Mouse (Mus musculus): ENCODE results near the gene Asic3. TPM values are rescaled to one million over a fixed set of nuclear protein-coding genes. Genes with fewer than 3 reads are reported as not detected.

Gene Asic3
- polyA plus RNA-seq (2012; ENCODE audit: low replicate concordance) = not detected in 2 replicates

DNA sequence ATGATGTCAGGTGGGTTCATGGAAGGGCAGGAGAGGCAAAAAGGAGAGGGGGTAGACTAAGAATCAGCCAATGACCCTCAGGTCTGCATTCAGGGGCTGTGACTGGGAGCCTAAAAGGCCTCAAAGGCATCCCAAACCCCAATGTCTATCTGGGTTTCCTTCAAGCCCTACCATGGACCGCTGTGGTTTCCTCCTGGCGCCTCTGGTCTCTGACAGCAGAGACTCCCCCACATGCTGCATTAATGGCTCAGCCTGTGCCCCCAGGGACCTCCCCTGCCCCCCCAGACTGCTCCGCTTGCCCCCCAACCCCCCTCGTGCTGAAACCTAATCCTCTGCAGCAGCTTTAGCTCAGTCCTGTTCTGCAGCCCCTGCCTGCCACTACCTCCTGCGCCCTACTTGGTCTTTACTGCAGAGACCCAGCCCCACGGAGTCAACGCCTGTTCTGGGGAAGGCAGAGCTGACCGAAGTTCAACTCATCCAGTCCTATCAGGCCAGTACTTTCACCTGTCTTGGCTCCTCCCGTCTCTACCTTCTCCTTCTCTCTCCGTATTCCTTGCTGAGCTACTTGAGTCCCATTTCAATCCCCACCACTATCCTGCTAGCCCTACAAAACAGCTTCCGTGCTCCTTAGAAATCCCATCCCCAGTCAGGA, at the start of gene Asic3:
Gene Asic3 (plus strand): TSS at position 351 of the 652 bp plus-strand sequence.

DNA sequence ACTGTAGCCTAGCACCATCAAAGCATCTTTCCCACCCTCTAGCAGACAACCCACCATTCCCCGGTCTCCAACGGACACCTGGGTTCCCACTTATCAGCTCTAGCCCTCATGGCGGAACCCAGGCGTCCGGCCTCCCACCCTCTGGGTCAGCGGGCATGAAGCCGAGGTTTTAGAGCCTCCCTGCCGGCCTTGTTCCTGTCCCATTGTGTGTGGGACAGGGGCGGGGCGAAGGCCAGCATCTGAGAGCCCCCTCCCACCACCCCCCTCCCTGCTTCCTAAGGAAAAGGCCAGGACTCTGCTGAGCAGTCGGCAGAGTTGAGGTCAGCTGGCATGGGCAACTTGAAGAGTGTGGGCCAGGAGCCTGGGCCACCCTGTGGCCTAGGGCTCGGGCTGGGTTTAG, 48.7 kb upstream of the Asic3 start, which contains the start of gene Nos3:
Gene Nos3 (plus strand): TSS at position 303 of the 400 bp plus-strand sequence.

DNA sequence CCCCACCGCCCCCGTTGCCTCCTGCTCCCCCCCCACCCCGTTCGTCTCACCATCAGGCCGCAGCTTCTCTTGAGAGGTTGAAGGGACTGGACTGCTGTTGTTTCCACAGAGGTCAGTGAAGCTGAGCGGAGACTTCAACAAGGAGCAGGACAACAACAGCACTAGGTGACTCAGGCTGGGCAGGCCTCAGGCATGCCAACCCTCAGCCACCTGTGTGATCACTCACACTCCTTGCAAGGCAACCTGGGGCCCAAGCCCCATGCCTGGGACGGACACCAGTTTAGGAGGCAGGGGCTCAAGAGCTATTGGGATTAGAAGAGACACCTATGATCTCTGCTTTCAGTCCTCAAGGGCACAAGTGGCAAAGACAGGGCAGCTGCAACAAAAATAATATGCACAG, 21.3 kb upstream of the Asic3 start, which contains the start of gene Atg9b:
Gene Atg9b (minus strand): TSS at position 280 of the 400 bp plus-strand sequence.

DNA sequence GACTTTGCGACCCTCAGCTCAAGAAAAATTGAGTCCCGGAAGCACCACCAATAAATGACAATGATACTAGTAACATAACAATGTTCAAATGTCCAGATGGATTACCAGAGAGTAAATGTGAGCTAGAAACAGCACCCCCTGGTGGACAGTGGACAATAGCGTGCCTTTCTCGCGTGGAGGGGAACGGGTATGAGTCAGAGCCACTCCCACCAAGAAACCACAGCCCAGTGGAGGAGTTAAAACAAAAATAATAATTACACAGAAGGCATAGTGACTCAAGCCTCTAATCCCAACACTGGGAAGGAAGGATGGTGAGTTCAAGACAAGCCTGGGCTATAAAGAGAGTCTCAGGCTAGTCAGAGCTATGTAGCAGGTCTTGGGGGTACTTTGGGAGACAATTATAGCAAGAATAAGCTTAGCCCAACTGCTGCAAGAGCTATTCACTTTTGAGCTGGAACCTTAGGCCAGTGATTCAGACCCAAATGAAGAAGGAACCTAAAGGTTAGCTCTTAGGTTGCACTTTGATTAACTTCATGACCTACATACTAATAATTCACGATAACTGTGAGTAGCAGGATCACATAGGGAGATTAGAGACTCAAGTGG, 19.7 kb upstream of the Asic3 start, which contains the start of gene Abcb8:
Gene Abcb8 (plus strand): TSS at position 272 of the 606 bp plus-strand sequence.

DNA sequence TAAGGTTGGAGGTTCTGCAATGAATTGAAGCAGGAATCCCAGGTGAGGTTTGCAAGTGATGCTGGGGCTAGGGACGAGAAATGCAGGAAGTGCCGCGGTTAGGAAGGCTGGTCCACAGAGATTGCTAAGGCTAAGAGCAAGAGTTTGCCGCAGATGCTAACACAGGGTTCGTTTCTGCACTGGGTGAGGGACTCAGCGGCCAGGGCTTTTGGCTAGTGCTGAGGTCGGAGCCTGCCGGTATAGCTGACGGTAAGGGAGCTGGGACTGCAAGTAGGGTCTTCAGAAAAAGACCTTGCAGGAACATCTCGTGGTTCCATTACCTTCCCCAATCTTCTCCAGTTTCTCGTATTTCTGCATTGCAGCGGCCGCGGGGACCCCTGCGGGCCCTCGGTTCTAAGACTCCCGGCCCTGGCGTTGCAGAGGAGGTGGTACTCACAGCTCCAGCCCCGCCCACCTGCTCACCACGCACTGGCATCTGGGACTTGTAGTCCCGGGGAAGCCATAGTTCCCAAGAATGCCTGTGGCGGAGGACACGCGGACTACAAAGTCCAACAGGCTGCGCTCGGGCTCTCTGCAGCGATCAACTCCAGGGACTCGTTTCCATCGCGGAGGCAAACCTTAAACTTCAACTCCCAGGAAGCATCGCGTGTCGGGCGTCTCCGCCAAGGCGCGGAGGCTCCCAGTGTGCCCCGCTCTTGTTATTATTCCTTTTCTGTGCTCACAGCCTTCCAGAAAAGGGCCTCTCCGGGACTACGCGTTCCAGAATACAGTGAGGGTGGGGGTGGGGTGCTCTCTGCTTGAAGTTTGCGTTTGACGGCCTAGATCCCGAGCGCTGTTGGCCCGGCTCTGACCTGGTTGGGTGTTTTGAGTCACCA, 10.2 kb downstream of the Asic3 start, which contains the start of the genes Cdk5 and Slc4a2:
Gene Cdk5 (minus strand): TSS at position 402 of the 875 bp plus-strand sequence.
Gene Slc4a2 (plus strand): TSS at position 709 of the 875 bp plus-strand sequence.

DNA sequence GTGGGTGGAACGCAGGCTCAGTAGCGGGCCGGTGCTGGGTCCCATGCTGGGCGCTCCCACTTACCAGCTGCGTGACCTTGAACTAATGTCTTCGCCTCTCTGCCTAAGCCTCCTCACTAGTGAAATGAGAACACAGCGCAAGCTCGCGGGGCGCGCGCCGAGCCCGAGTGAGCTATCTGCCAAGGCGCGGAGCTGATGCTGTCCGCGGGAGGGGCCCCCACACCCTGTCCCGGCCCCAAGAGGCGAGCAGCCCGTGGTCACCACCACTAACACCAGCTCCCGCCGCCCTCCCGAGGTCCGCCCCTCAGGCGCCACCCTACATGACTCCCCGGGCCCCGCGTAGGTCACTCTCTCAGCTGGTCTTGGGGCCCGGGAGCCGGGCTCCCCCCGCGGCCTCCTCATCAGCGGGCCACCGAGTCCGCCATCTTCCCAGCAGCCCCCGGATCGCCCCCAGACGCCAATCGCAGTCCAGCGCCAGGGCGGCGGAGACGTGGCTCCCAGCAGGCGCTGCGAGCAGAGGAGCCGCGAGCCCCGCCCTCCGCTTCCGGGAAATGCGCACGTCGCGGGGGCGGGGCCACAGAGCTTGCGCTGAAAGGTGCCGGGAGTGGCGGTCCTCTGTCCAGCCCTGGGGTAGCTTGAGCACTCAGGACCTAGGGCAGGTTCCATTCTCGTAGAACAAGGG, 31.7 kb downstream of the Asic3 start, which contains the start of gene Fastk:
Gene Fastk (minus strand): TSS at position 542 of the 682 bp plus-strand sequence.

DNA sequence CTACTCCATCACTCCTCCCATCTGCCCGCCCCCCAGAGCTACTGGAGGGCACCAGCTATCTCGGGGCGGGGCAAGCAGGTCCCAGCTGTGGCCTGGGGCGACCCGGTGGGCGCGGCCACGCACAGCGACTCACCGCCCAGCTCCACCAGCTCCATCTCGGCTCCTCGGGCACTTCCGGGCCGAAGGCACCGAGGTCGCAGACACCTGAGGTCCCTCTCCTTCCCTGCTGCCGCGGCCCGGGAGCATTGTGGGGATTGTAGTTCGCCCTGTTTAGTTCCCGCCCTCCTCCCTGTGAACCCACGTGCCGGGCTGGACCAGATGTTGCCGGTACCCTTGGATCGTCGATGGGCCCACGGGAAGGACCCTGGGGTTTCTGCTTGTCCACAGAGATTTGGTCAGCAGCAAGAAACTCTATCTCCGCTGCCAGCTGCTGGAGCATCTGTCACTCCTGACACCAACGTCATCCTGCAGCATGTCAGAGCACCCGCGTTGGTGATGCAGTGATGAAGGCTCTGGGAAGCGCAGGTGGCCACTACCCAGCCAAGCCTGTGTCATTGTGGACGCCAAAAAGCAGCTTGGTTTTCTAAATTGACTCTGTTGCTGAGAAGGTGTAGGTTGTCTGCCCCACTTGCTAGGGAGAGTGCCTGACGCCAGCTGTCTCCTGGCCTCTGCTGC, 34.6 kb downstream of the Asic3 start, which contains the start of gene Tmub1:
Gene Tmub1 (minus strand): TSS at position 231 of the 675 bp plus-strand sequence.

DNA sequence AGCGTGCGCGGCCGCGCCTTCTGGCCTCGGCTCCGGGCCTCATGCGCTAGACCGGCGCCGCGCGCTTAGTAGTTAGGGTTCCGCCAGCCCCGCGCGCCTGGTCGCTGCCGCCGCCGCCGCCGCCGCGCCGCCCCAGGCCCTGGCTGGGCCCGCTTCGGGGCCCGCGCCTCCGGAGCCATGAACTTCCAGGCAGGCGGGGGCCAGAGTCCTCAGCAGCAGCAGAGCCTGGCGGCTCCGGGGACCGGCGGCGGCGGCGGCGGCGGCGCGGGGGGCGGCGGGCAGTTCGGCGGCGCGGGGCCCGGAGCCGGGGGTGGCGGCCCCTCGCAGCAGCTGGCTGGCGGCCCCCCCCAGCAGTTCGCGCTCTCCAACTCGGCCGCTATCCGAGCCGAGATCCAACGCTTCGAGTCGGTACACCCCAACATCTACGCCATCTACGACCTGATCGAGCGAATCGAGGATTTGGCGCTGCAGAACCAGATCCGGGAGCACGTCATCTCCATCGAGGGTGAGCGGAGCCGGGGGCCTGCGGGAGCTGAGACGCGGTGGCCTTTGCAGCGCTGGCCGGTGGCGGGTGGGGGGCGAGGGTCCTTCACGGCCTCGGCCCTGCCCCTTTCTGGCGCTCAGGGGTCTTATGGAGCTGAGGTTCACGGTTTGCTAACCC, 39.0 kb downstream of the Asic3 start, which contains the start of gene Agap3:
Gene Agap3 (plus strand): TSS at position 148 of the 661 bp plus-strand sequence.

Other genes with a start within 250 kb of the Asic3 start
- gene Nupl2, start 248.4 kb upstream of the Asic3 start, polyA plus RNA-seq (2012; ENCODE audit: low replicate concordance) = 13.4 and 18.1 TPM in 2 replicates
- 0.57 and 1.2 TPM in 2 replicates for gene Kcnh2, start 61.8 kb upstream of the Asic3 start, polyA plus RNA-seq (2012; ENCODE audit: low replicate concordance)
- gene Nos3, start 48.6 kb upstream of the Asic3 start, polyA plus RNA-seq (2012; ENCODE audit: low replicate concordance) = 2.9 and 4.1 TPM in 2 replicates
- gene Atg9b, start 21.2 kb upstream of the Asic3 start, polyA plus RNA-seq (2012; ENCODE audit: low replicate concordance) = 2.9 and 4.9 TPM in 2 replicates
- gene Abcb8, start 19.7 kb upstream of the Asic3 start, polyA plus RNA-seq (2012; ENCODE audit: low replicate concordance) = 26.8 and 82.6 TPM in 2 replicates
- 13.9 and 16.8 TPM in 2 replicates for gene Cdk5, start 10.1 kb downstream of the Asic3 start, polyA plus RNA-seq (2012; ENCODE audit: low replicate concordance)
- 34.2 and 35.8 TPM in 2 replicates for gene Slc4a2, start 10.4 kb downstream of the Asic3 start, polyA plus RNA-seq (2012; ENCODE audit: low replicate concordance)
- 240 and 410 TPM in 2 replicates for gene Fastk, start 31.9 kb downstream of the Asic3 start, polyA plus RNA-seq (2012; ENCODE audit: low replicate concordance)
- gene Tmub1, start 34.5 kb downstream of the Asic3 start, polyA plus RNA-seq (2012; ENCODE audit: low replicate concordance) = 28.8 and 48.7 TPM in 2 replicates
- 245 and 322 TPM in 2 replicates for gene Agap3, start 38.8 kb downstream of the Asic3 start, polyA plus RNA-seq (2012; ENCODE audit: low replicate concordance)
- not detected in 2 replicates for gene Gbx1, start 113.8 kb downstream of the Asic3 start, polyA plus RNA-seq (2012; ENCODE audit: low replicate concordance)
- not detected in 2 replicates for gene Asb10, start 127.6 kb downstream of the Asic3 start, polyA plus RNA-seq (2012; ENCODE audit: low replicate concordance)
- not detected in 2 replicates for gene 4931409K22Rik, start 143.4 kb downstream of the Asic3 start, polyA plus RNA-seq (2012; ENCODE audit: low replicate concordance)
- 53.5 and 152 TPM in 2 replicates for gene Abcf2, start 164.1 kb downstream of the Asic3 start, polyA plus RNA-seq (2012; ENCODE audit: low replicate concordance)
- 95.3 and 106 TPM in 2 replicates for gene Chpf2, start 173.3 kb downstream of the Asic3 start, polyA plus RNA-seq (2012; ENCODE audit: low replicate concordance)
- 0.10 and 0.56 TPM in 2 replicates for gene Smarcd3, start 211.0 kb downstream of the Asic3 start, polyA plus RNA-seq (2012; ENCODE audit: low replicate concordance)